Comparison of ENCODE assay signal across 11 mouse cellular contexts in the genomic region with DNA sequence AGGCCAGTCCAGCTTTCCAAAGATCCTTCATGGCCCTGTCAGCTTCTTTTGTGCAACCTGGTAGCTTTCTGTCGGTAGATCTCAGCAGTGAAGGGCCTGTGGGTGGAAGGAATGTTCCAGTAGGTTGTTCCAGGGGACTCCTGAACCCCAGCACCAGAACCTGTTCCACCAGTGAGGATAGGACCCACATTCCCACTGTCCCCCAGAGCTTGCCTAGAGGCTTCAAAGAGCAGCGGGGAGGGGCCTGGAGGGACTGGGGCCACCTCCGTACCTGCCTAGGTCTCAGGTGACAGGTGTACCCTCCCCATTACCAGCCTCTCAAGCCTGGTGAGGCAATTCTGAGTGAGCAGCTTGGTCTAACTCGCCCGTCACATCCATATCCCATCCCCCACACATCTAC.
"Had no signal": no experiment of that assay in that cellular context is flagged by ENCODE, and none has a peak within 500 bp of the region (broad histone marks: within the 10 kb centered on the region; RNA-seq: fewer than 3 reads in every experiment).

No protein-coding gene starts in this region.

- H3K4me3 ChIP-seq: kidney, embryonic 15.5 days; liver, embryonic 15.5 days; midbrain, embryonic 15.5 days; neural tube, embryonic 12.5 days had no signal

- ATAC-seq: midbrain, embryonic 15.5 days had no signal

- DNase-seq: kidney, adult 2 months; kidney, postnatal 14 days; left cerebral cortex, postnatal 4 days; lung, postnatal 10 days; thymus, postnatal 4 days had no signal

- H3K4me1 ChIP-seq: midbrain, embryonic 15.5 days had no signal

- H3K27me3 ChIP-seq: kidney, embryonic 15.5 days had no signal

- H3K9ac ChIP-seq: kidney, embryonic 15.5 days; liver, embryonic 15.5 days; midbrain, embryonic 15.5 days; neural tube, embryonic 12.5 days had no signal

- H3K36me3 ChIP-seq: kidney, embryonic 15.5 days; liver, embryonic 15.5 days; midbrain, embryonic 15.5 days; neural tube, embryonic 12.5 days had no signal

- H3K9me3 ChIP-seq: kidney, embryonic 15.5 days; liver, embryonic 15.5 days; midbrain, embryonic 15.5 days; neural tube, embryonic 12.5 days had no signal

- H3K4me2 ChIP-seq: kidney, embryonic 15.5 days; liver, embryonic 11.5 days; liver, embryonic 15.5 days; midbrain, embryonic 15.5 days; neural tube, embryonic 12.5 days had no signal

- H3K27ac ChIP-seq: kidney, embryonic 15.5 days; liver, embryonic 15.5 days; midbrain, embryonic 15.5 days; neural tube, embryonic 12.5 days; stomach, postnatal 0 days had no signal
